Mouse (Mus musculus) WW6 (cell line): ENCODE measurements around the gene Atp1a1.

Experiments used
- DNase-seq: peaks from one replicate; pipeline ENCODE4 v3.0.0-alpha.2; 2013; ENCODE audit warnings: low read depth, low spot score

Gene Atp1a1

DNA sequence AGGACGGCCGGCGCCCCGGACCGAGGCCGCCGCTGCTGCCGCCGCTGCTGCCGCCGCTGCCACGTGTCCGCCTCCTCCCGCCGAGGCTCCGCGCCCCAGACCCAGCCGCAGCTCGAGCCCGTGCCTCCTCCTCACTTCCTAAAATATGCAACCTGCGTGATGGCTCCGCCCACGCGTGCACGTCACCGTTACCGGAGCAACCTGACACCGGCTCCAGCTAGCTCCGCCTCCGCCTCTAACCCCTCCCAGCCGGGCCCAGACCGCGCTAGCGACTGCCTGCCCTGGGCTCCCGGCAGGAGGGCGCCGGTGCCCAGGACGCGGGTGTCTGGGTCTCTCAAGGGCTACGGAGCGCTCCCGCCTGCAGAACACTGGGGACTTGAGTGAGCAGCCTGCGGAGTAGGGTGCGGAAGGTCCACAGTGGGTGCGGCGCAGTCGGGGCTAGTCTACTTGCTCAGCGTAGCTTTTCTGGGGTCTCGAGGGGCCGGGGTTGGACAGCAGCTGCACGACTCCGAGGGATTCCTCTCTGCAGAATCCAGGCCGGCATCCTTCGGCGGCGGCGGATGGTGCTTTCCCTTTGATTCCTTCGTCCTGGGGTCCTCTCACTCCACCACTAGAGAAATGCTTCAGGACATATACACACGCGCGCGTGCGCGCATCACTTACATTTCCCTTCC lies at the start of gene Atp1a1:
TSS of gene Atp1a1 (minus strand) at position 135 of the 674 bp plus-strand sequence.
- DNase-seq, result peak; percentile 93

DNA sequence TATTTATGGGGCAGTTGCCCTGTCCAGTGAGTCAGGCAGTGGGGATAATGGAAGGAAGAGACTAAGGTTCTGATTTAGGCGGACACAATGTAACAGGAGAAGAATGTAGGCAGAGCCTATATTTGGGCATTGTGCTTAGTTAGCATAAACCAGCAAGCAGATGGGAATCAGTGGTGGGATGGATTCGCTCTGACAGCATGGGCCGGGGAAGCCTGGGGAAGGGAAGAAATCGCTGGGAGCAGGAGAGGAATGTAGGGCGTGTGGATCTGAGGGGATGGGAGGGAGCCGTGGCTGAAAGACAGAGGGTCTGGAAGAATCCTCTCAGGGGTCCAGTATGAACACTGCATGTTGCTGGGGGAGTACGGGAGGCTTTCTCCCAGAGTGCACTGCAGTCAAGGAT lies 49.0 kb upstream of the Atp1a1 start:
- no peak for DNase-seq

DNA sequence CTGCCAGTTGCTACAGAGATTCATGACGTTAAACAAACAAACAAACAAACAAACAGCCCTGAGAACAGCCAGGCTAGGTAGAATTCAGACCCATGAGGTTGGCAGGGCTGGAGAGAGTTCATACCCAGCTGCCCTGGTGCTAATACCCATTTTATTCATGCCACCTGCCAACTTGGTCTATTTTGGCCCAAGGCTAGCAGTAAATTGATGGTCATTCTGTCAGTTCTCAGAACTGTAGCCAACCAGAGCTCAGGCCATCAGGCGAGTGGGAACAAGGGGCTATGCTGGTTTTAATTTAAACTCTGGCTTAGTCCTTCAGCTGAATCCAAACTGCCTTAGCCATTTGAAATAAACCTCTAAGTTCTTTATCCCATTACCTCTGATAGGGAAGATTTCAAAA lies 48.5 kb upstream of the Atp1a1 start:
- no peak for DNase-seq

DNA sequence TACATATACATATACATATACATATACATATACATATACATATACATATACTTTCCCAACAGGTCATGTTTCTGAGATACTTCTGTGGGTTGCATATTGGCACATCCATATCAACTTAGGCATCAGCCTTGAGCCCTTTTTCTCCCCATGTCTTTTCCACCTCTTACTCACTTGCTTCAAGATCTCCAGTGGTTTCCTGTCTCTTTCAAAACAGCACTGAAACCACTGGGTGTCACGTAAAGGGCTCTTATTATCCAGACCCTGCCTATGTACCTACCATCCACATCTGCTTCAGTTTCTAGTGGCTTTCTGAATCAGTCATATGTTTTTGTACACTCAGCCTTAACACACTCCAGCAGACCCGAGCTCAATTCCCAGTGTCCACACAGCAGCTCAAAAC lies 45.8 kb upstream of the Atp1a1 start:
- no peak for DNase-seq

DNA sequence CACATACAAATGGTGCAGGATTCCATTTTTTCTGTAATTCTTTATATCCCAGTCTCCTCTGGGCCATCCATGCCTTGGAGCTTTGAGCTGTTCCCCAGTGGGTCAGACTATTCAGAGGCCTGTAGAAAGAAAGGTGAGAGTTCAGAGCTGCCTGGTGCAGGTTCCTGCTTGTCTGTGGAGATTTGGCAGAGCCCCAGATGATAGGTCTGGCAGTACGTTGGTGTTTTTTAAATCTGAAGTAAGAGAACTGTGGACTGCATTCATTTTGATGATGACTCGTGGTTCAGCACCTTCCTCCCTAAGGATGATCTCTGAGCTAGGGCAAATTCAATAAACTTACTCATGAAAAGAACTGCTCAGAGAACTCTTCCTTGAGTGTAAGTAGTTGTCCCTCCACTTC lies 44.8 kb upstream of the Atp1a1 start:
- DNase-seq, result no peak

DNA sequence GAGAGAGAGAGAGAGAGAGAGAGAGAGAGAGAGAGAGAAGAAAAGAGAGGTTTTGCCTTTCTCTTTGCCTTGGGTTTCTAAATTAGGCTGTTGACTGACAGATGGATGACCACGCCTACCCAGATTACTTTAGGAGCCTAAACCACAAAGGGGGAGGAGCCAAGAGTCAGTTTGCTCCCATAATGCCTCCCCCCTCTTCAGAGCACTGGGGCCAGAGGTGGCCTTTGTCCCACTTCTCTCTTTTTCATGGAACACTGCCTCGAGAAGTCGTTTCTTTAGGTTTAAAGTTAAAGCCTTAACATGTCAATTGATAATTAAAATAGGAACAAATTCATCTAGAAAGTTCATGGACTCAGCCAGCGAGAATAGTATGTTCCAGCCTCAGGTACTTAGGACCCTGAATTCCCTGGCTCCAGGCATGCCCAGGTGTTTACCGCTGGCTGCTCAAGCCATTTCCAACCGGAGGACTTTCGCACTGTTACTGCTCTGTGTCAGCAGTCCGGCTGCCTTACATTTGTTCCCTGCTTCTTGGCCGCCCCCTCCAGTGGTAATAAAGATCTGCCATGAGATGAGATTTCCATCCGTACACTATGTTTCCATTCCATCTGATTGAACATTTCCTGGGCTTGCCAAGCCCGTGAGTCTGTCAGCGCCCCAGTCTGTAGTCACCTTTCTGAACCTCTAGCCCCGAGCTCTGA lies 43.8 kb upstream of the Atp1a1 start:
- DNase-seq, result no peak

DNA sequence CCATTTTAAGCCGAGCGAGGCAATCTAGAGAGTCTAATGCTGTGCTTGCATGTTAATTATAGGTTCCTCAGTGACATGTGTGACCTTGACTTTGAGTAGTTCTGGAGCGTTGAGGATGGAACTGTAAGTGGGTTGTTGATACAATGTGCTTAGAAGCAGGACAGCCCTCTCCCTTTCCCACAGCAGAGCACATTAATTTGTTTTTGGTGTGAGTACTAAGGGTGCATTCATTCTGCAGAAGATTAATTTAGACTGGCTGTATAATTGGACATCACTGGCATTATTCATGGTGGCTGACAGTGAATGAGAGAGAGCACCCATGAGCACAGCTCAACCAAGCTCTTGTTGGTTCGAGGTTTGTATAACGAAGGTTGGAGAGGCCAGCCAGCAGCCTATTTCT lies 42.3 kb upstream of the Atp1a1 start:
- no peak for DNase-seq

DNA sequence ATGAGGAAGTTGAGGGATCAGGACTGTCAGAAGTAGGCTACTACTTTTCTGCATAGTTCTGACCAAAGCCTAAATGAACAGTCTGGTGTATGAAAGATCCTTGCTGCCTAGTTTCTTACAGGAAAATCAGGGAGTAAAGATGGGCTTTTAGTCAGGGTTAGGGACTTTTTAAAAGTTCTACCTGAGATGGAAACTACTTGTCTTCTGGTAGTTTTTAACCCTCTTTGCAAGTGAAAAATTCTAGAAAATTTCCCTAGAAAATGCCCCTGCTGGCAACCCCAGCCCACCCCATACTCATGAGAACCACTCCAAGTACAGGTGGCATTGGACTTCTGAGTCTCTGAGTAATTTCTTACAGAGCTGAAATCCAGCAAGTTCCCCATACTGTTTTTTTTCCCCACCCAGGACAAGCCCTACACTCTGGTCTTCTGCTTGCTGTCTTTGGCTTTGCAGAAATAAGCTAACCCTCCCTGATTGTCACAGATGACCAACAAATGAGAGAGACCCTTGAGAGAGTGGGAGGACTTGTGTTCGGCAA lies 41.2 kb upstream of the Atp1a1 start:
- DNase-seq, result no peak

DNA sequence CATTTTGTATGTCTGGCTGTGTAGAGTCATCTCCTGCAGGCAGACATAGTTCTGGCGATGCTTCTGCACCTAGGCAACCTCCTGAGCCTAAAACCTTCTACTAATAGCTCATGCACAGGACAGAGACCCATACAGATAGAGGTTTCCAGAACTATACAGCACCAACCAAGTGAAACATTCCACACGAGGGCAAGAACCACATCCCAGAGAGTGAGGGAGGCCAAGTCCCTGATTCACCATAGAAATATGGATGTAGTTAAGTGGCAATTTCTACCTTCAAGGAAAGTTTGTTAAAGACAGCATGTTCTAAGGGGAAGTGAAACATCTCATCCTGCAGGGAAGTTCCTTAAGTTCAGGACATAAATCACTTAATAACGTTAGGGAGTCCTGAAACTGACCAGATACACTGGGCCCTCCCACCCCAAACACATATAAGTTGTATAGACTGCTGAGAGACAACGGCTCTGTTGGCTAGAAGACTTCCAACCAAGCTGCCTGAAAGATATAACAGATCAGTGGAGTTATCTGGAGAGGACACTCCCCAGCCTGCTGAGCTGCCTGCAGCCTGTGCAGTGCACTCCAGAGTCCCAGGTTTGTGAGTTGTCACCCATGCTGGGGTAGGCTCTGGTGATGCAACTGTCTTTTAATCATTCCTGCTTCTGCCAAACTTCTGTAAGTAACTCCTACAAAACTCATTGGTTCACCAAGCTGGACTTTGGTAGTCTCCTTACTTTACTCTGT lies 39.7 kb upstream of the Atp1a1 start:
- no peak for DNase-seq

DNA sequence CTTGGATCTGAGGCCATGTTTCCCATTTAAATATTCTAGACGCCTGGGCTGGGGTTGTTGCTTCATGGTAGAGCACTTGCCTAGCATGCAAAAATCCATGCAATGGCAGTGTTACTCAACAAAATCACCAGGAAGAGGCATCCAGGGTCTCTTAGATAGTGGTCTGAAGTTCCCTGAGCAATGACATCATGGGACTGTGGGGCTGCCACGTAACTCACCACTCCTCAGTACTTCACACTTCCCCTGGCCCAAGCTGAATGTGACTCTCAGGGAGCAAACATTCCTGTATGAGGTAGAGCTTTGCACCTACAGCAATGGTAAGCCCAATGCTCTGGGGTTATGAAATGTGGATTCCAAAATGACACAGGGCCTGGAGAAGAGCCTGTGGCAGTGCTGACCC lies 38.8 kb upstream of the Atp1a1 start:
- no peak for DNase-seq

DNA sequence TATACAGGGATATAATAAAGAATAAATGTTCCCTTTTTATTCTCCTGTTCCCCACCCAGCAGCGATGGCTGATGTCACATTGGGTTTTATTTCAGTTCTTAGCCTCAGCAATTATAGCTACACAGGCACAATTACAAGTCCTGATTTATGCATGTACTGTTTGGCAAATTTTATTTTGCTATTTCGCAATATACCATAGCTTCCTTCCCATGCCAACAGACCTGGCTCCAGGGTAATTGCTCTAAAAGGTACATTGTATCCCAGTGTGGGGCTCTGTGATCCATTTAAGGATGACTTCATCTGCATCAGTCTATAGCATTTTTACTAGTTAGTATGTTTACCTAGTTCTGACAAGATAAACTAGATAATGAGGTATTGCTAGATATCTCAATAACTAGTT lies 33.7 kb upstream of the Atp1a1 start:
- DNase-seq, result no peak

DNA sequence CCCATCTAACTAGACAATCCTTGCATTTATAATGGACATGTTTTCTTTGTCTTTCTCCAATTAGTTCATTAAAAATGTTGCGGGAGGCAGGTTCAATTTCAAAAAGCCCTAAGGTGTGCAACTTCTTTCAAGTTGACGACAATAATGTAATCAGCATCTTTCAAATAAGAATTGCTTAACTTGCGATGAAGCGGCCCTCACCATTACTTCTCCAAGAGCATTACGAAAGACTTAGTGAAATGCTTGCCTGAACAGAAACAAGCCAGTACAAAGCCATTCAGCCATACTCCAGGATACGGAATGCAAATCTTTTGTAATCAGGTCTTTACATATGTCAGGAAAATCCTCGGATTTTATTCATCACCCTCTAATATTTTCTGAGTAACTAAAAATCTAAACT lies 32.0 kb upstream of the Atp1a1 start:
- no peak for DNase-seq

DNA sequence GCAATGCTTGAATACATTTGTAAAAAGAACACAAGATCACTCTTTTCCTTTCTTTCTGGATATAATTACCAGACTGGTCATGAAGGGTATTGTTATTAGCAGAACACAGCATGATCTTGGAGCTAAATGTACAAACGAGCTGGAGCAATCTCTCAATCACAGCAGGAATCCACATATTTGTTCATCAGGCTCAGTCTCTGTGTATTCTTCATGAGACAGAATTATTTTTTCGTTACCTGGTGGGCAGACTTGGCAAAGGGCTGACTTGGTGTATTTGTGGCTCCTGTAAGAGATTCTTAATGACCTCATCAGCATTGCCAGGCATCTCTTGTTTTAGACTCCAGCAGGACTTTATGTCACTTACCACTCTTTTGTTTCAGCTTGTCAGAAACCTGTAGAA lies 31.6 kb upstream of the Atp1a1 start:
- DNase-seq, result no peak

DNA sequence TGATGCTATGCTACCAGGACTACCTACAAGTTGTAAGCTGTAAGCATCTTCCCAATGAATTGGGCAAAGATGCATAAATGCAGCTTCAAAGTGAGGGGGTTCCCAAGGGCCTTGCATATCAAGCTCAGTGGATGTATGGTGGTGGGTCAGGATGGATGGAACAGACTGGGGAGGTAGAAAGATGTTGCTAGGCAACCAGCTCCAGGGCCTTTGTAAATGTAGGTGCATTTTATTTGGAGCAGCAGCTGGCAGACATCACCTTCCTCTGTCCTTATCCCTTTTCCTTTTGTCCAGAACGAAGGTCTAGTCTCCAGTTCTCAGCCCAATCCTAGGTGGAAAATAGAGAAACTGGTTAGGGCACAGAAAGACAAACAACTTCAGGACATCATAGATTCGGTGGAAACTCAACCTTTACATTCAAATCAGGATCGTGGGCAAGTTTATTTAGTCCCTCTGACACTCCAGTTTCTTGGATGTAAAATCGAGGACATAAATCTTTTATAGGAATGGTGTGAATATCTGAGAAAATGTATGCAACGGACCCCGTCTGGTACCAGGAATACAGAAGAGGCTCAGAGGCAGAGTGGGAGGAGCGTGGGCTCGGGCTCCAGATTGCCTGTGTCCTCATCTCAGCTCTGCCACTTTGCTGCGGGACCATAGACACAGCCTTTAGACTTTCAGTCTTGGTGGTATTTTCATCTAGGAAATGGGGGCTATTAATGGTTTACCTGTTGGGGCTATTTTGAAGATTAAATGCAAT lies 29.8 kb upstream of the Atp1a1 start:
- DNase-seq, result no peak

DNA sequence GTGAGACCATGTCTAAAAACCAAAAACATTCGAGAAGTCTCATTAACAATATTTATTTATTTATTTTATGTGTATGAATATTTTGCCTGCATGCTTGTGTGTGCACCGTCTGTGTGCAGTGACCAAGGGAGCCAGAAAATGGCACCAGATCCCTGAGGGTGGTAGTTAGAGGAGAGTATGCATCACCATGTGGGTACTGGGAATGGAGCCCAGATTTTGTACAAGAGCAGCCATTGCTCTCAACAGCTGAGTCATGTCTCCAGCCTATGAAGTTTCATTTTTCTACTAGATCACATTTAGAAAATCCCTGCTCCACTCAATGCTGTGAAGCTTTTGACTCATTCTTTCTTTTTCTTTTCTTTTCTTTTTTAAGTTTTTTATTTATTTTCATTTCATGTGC lies 23.8 kb upstream of the Atp1a1 start:
- no peak for DNase-seq

DNA sequence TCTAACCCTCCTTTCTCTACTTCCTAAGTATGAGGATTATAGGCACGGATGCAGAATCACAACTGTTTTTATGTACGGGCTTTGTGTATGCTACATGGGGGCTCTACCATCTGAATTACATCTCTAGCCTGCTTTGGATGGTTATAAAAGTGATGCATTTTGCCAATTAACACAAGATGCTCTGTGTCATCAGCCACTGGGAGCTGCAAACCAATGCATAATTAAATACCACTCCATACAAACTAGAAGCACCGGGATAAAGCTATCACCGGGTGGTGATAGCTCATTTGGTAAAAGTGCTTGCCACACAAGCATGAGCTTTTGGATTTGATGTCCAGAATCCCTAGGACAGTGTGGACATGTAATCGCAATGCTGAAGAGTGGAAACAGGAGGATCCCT lies 19.8 kb upstream of the Atp1a1 start:
- no peak for DNase-seq

DNA sequence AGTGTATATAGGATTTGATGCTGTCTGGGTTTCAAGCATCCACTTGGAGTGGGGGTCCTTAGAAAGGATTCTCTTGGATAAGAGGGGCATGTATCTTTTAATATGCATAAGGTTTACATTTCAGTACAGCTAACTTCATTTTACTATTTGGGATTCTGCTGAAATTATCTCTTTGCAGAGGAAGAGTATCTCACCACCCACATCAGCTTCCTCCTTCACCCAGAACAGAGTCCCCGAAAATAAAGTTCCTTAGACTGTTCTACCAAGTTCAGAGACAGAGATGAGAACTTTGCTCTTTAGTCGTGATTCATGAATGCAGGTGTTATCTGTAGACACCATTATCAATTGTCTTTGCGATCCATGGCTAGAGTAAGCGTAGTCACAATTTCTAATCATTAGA lies 14.5 kb upstream of the Atp1a1 start:
- DNase-seq, result no peak

DNA sequence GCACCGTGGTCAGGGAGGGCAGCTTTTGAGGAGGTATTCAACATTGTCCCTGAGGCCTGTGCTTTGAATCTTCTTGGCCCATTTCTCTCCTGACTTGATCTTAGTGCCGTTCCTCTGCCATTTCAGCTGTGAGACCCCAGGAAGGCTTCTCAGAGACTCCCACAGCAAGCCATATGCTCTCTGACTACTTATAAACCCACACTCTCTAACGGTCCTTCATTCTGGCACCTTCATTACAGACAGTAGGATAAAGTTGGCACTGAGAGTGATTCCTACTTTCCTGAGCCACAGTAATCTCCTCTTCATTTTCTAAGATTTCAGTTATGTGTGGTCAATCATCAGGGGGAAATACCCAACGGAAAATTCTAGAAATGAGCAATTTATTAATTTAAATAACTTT lies 14.0 kb upstream of the Atp1a1 start:
- no peak for DNase-seq

DNA sequence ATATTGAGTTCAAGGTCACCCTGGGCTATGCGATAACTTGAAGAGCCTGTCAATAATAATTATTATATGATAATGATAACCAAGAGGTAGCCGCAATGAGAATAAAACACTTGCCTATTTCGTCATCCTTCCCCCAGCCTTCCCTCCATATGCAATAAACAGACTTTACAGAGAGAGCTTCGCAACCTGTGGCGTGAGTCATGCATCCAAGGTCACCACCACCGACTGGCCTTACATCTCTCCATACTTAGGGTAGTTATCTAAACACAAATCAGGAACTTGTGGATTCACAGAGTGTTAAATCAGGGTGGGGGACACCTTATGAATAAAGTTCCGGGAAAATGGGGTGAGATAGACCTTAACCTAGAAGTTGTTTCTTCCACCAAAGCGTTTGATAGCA lies 13.0 kb upstream of the Atp1a1 start:
- no peak for DNase-seq

DNA sequence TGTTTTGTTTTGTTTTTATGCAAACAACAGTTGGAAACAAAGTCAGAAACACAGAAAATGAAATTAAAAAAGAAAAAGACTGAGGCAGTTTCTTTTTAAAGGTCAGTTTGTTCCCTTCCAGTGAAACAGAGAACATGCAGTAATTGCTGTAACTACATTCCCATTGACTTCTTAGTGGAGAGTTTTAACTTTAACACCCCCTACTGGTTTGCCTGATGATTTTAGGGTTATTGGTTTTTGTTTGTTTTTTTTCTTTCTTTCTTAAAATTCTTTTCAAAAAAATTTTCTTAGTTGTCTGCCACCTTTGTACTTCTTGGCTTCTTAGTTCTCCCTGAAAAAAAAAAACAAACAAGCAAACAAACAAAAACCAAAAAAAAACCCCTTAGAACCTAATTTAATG lies 12.5 kb upstream of the Atp1a1 start:
- no peak for DNase-seq

DNA sequence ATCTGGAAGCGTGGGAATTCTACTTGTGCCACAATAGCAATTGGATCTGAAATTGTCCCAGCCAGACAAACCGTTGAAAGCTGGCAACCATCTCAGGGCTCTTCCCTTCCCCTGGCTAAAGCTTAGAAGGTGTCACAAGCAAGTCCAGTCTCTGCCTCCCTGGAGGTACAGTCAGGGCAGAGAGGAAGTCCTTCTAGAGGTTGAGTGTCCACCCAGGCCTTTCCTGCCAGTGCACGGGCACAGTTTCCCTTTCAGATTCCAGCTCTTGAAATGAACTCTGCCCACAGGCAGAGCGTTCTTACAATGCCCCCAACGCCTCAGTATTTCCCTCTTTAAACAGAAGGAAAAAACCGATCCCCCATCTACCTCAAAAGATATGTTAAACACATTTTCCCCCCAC lies 11.4 kb upstream of the Atp1a1 start:
- no peak for DNase-seq
